Mouse (Mus musculus) forebrain, embryonic 11.5 days (tissue): ENCODE results near the gene 4933406M09Rik. TPM values are rescaled to one million over a fixed set of nuclear protein-coding genes. Genes with fewer than 3 reads are reported as not detected.
A peak's percentile ranks its signal among the peaks of the same experiment; 100 is the strongest.

Experiments
- ATAC-seq: fragments of 200-750 bp; cut with Nextera tagmentation; replicated peaks from 2 replicates; pipeline ENCODE4 v1.8.0; 2017; ENCODE audit warnings: moderate TSS enrichment; ENCODE audit not compliant: low FRiP score
- DNase-seq: peaks from one replicate; pipeline ENCODE4 v3.0.0-alpha.2; 2017; ENCODE audit warnings: low spot score
- H3K27ac ChIP-seq: fragments of 300-500 bp; sonication (generic); 2 replicates; pipeline ENCODE4 v1.5.1; 2014; ENCODE audit warnings: low read depth, low read length
- H3K27me3 ChIP-seq: fragments of 300-500 bp; sonication (generic); 2 replicates; pipeline ENCODE4 v1.6.1; 2014; ENCODE audit warnings: mild to moderate bottlenecking, low read length, mixed read lengths; ENCODE audit not compliant: control insufficient read depth, insufficient read depth
- H3K36me3 ChIP-seq: fragments of 300-500 bp; sonication (generic); 2 replicates; pipeline ENCODE4 v1.6.1; 2014; ENCODE audit warnings: mild to moderate bottlenecking, low read length, moderate library complexity, mixed read lengths; ENCODE audit not compliant: control insufficient read depth, insufficient read depth
- H3K4me1 ChIP-seq: fragments of 300-500 bp; sonication (generic); replicated peaks from 2 replicates; pipeline ENCODE4 v1.6.1; 2014; ENCODE audit warnings: low read length, mixed read lengths; ENCODE audit not compliant: control insufficient read depth, insufficient read depth
- H3K4me2 ChIP-seq: fragments of 300-500 bp; sonication (generic); 2 replicates; pipeline ENCODE4 v1.6.1; 2014; ENCODE audit warnings: low read depth, mild to moderate bottlenecking, low read length, moderate library complexity, mixed read lengths; ENCODE audit not compliant: severe bottlenecking
- H3K4me3 ChIP-seq: fragments of 300-500 bp; sonication (generic); 2 replicates; pipeline ENCODE4 v1.5.1; 2014; ENCODE audit warnings: low read depth, low read length
- H3K9ac ChIP-seq: fragments of 300-500 bp; sonication (generic); 2 replicates; pipeline ENCODE4 v1.6.1; 2014; ENCODE audit warnings: low read length
- H3K9me3 ChIP-seq: fragments of 300-500 bp; sonication (generic); 2 replicates; pipeline ENCODE4 v1.6.1; 2016; ENCODE audit warnings: low read length, mixed read lengths; ENCODE audit not compliant: control insufficient read depth
- WGBS: fragments of 180-500 bp; shearing (Covaris S2); extraction: QIAGEN DNeasy Blood & Tissue Kit; methylation state at CpG from one replicate; pipeline ENCODE4 v1.1.7; 2014; 5-methylcytosine and 5-hydroxymethylcytosine counted together
- polyA plus RNA-seq: library from polyadenylated mRNA; unstranded; fragments of >200 nt; fragmentation: Nextera tagmentation; extraction: Ambion mirVana; gene quantifications from 2 replicates; pipeline ENCODE4 v1.2.1, GENCODE M21; 2014

4933406M09Rik gene
- polyA plus RNA-seq, 1 experiment from 2014 or later = not detected

DNA sequence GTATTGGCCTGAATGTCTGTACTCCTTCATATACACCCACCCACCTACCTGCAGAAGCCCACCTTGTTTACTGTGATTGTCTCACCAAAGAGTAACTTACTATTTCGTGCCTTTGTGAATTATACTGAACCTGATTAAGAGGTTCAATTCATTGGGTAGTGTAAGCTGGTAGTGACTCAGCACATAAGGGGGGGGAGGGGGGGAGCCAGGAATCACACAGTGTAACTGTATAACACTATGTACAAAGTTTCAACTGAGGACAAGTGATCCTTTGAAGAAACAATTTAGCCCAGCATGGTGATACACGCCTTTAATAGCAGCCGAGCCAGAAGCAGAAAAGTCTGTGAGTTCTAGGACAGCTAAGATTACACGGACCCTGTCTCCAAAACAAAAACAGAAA is 47.7 kb downstream of the 4933406M09Rik start:
- Histone ChIP-seq H3K4me2 (no peak overlapping the region), H3K9me3 (no peaks in the 10 kb centered on the region), H3K36me3 (peaks cover 5% of the 10 kb centered on the region), H3K4me3 (no peak overlapping the region), H3K27me3 (no peaks in the 10 kb centered on the region), H3K9ac (no peak overlapping the region), H3K4me1 (no peaks in the 10 kb centered on the region), H3K27ac (no peak overlapping the region)
- 95% methylated on average over 4 of the region's 4 CpGs for WGBS
- DNase-seq (no peak), ATAC-seq (no peak)

DNA sequence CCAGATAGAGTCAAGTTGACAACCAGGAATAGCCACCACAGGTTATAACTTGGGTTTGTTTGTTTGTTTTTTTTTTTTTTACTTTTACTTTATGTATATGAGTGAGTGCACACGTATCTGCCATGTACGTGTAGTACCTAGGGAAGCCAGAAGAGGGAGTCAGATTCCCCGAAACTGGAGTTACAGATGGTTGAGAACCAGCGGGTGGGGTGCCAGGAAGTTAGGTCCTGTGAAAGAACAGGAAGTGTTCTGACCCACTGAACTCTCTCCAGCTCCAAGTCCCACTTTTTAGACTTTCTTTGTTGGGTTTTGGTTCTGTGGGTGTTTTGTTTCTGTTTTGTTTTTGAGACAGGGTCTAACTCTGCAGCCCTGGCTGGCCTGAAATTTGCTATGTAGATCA is 49.7 kb downstream of the 4933406M09Rik start:
- no peak for ATAC-seq
- WGBS = 28% methylated on average over 4 of the region's 4 CpGs
- H3K27me3 ChIP-seq = no peaks in the 10 kb centered on the region
- no peak for DNase-seq
- no peak overlapping the region for H3K4me3 ChIP-seq
- no peak overlapping the region for H3K4me2 ChIP-seq
- H3K36me3 ChIP-seq = peaks cover 3% of the 10 kb centered on the region; the same call in 1 of the 2 replicates
- no peak overlapping the region for H3K27ac ChIP-seq
- H3K9me3 ChIP-seq = no peaks in the 10 kb centered on the region
- H3K9ac ChIP-seq = no peak overlapping the region
- H3K4me1 ChIP-seq = no peaks in the 10 kb centered on the region

DNA sequence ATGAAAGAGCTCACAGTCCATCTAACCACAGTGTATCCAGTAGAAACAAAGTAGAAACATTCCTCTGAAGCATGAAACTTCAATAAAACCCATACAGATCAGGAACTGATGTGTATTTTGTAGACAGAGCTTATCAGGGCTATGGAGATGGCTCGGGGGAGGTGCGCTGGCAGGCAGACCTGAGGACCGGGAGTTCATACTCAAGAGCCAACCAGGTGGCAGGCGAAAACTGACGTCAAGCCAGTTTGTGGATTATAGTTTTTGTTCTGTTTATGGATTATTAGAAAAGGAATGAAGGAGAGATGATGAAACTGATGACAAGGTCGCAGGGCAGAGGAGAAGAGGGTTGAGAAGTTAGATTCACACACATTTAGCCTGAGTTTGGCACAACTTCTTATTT is 54.7 kb downstream of the 4933406M09Rik start:
- Histone ChIP-seq H3K4me1 (no peaks in the 10 kb centered on the region), H3K27ac (no peak overlapping the region), H3K9ac (no peak overlapping the region), H3K4me3 (no peak overlapping the region), H3K36me3 (no peaks in the 10 kb centered on the region), H3K4me2 (no peak overlapping the region), H3K9me3 (no peaks in the 10 kb centered on the region), H3K27me3 (no peaks in the 10 kb centered on the region)
- no peak for ATAC-seq
- WGBS = 91% methylated on average over 6 of the region's 6 CpGs
- peak; percentile 18 for DNase-seq

Other genes starting within 250 kb of the 4933406M09Rik start
- 0.27 and 0.65 TPM in 2 replicates for gene Chil1, start 203.8 kb upstream of the 4933406M09Rik start, polyA plus RNA-seq
- gene Mybph, start 192.5 kb upstream of the 4933406M09Rik start, polyA plus RNA-seq = not detected in 2 replicates
- 0.59 and 0.84 TPM in 2 replicates for gene Adora1, start 150.5 kb upstream of the 4933406M09Rik start, polyA plus RNA-seq
- not detected in 2 replicates for gene Myog, start 96.0 kb upstream of the 4933406M09Rik start, polyA plus RNA-seq
- 1.7 and 2.5 TPM in 2 replicates for gene Ppfia4, start 53.0 kb upstream of the 4933406M09Rik start, polyA plus RNA-seq
- gene Tmem183a, start 24.0 kb upstream of the 4933406M09Rik start, polyA plus RNA-seq = 133 and 145 TPM in 2 replicates
- 24.5 and 25.8 TPM in 2 replicates for gene Cyb5r1, start 19.6 kb downstream of the 4933406M09Rik start, polyA plus RNA-seq
- 77.0 and 77.8 TPM in 2 replicates for gene Adipor1, start 29.4 kb downstream of the 4933406M09Rik start, polyA plus RNA-seq
- gene Klhl12, start 69.6 kb downstream of the 4933406M09Rik start, polyA plus RNA-seq = 34.1 and 36.3 TPM in 2 replicates
- 42.7 and 45.3 TPM in 2 replicates for gene Rabif, start 108.7 kb downstream of the 4933406M09Rik start, polyA plus RNA-seq
- gene Mgat4e, start 163.7 kb downstream of the 4933406M09Rik start, polyA plus RNA-seq = not detected in 2 replicates
- 83.9 and 84.4 TPM in 2 replicates for gene Kdm5b, start 174.2 kb downstream of the 4933406M09Rik start, polyA plus RNA-seq